Mouse (Mus musculus) liver, embryonic 14.5 days (tissue): ENCODE results near the gene 1700125H20Rik. TPM values are rescaled to one million over a fixed set of nuclear protein-coding genes. Genes with fewer than 3 reads are reported as not detected.

Source experiments
- ATAC-seq: fragments of 200-750 bp; cut with Nextera tagmentation; 2 replicates; pipeline ENCODE4 v1.8.0; 2017; ENCODE audit warnings: moderate number of reproducible peaks, mild to moderate bottlenecking, moderate library complexity; ENCODE audit not compliant: insufficient read depth
- DNase-seq, 3 experiments: peaks; one replicate each; pipeline ENCODE4 v3.0.0-alpha.2; 2012 to 2013; ENCODE audit warnings: low read depth in 3 of 3, low spot score in 3 of 3
- H3K27ac ChIP-seq: fragments of 300-500 bp; sonication (generic); 2 replicates; pipeline ENCODE4 v1.5.1; 2014; ENCODE audit warnings: moderate library complexity, mild to moderate bottlenecking, control low read depth, inconsistent platforms
- H3K27me3 ChIP-seq: fragments of 300-500 bp; sonication (generic); 2 replicates; pipeline ENCODE4 v1.6.1; 2014; ENCODE audit warnings: mild to moderate bottlenecking, low read length, moderate library complexity; ENCODE audit not compliant: control insufficient read depth, insufficient read depth
- H3K36me3 ChIP-seq: fragments of 300-500 bp; sonication (generic); replicated peaks from 2 replicates; pipeline ENCODE4 v1.6.1; 2014; ENCODE audit warnings: low read depth; ENCODE audit not compliant: control insufficient read depth, insufficient read depth
- H3K4me1 ChIP-seq, 2 experiments: fragments of 200-500 bp in 1 of 2; fragments of 300-500 bp in 1 of 2; sonication (generic) in 1 of 2; replicated peaks; 2 replicates each; pipeline ENCODE4 v1.6.1; 2012 to 2014; ENCODE audit warnings: antibody characterized with exemption in 1 of 2, inconsistent platforms in 1 of 2, low read length in 1 of 2; ENCODE audit not compliant: control insufficient read depth in 2 of 2, insufficient read depth in 2 of 2
- H3K4me2 ChIP-seq: fragments of 300-500 bp; sonication (generic); 2 replicates; pipeline ENCODE4 v1.6.1; 2014; ENCODE audit warnings: low read depth, mild to moderate bottlenecking, control low read depth, moderate library complexity
- H3K4me3 ChIP-seq, 2 experiments: fragments of 200-500 bp in 1 of 2; fragments of 300-500 bp in 1 of 2; sonication (generic) in 1 of 2; 2 replicates each; pipeline ENCODE4 v1.5.1; 2012 to 2014; ENCODE audit warnings: low read depth in 2 of 2, low read length in 2 of 2, mild to moderate bottlenecking in 2 of 2, control low read depth in 1 of 2, inconsistent platforms in 1 of 2, moderate library complexity in 1 of 2; ENCODE audit not compliant: insufficient read depth in 1 of 2
- H3K9ac ChIP-seq: fragments of 300-500 bp; sonication (generic); replicated peaks from 2 replicates; pipeline ENCODE4 v1.6.1; 2014; ENCODE audit warnings: mild to moderate bottlenecking, control low read depth, moderate library complexity
- H3K9me3 ChIP-seq: fragments of 300-500 bp; sonication (generic); 2 replicates; pipeline ENCODE4 v1.6.1; 2016; ENCODE audit warnings: low read length, mixed read lengths; ENCODE audit not compliant: control insufficient read depth
- CTCF ChIP-seq: IDR thresholded peaks from 2 replicates; pipeline ENCODE4 v1.5.1; 2016; ENCODE audit warnings: antibody characterized with exemption, low read depth, control low read depth
- EP300 ChIP-seq: IDR thresholded peaks from 2 replicates; pipeline ENCODE4 v1.6.1; 2016; ENCODE audit warnings: antibody characterized with exemption, low read depth
- WGBS: fragments of 180-500 bp; shearing (Covaris S2); extraction: QIAGEN DNeasy Blood & Tissue Kit; methylation state at CpG from one replicate; pipeline ENCODE4 v1.1.7; 2014; ENCODE audit not compliant: insufficient replicate concordance; 5-methylcytosine and 5-hydroxymethylcytosine counted together
- polyA plus RNA-seq, 2 experiments: library from polyadenylated mRNA; depleted of rRNA in 1 of 2; stranded (reverse) in 1 of 2; unstranded in 1 of 2; fragments of >200 nt; fragmentation: Nextera tagmentation in 1 of 2; extraction: Ambion mirVana in 1 of 2; gene quantifications; 2 replicates each; pipeline versions ENCODE4 v1.2.1 to v1.2.3; 2012 to 2014

1700125H20Rik gene
- polyA plus RNA-seq (2012; rRNA removed), result not detected in 2 replicates
- 0.25 TPM in 1 of 2 replicates, not detected in the other for polyA plus RNA-seq (2014; fragmentation: Nextera tagmentation; extraction: Ambion mirVana)

DNA sequence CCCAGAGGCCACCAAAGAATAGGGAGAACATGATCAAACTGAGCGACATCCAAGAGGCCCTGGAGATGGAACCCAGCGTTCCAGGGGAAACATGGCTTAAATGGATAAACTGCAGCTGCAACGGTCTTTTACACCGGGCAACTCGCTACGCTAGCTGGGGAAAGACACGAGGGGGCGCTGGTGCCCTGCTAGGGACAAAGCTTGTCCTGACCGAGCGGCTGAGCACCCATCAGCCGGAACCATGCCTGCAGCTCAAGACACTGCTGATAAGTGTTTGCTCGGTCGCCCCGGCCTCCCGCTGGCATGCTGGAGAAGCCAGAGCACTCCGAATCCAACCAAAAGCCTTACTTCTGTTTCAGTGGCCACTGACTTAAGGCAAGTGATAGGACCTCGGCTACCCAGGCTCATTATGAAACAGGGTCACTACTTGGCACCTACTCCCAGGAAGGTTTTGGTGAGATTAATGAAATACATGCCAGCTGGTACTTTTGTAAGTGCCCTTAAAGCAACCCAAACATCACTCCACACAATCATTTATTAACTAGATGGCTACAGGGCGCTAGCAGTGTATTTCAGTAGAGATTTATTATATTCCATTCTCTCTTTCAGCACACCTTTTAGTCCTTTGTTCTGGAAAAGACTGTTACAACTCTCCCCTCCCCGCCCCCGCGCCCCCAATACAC is at the start of gene 1700125H20Rik:
TSS of gene 1700125H20Rik (plus strand) at position 347 of the 683 bp plus-strand sequence.
- Histone ChIP-seq H3K4me3 (peak within 1 kb of the TSS in 1 of 2 experiments; percentile 47; a peak in 2 of 4 replicates), H3K4me1 (peaks cover 0 to 8% of the 10 kb centered on the region in 2 experiments; a peak in 2 of 4 replicates), H3K4me2 (peak within 1 kb of the TSS; percentile 61), H3K9me3 (no peaks in the 10 kb centered on the region), H3K27me3 (no peaks in the 10 kb centered on the region), H3K27ac (no peak within 1 kb of the TSS; the same call in 1 of the 2 replicates), H3K36me3 (no peaks in the 10 kb centered on the region), H3K9ac (peak within 1 kb of the TSS; percentile 9)
- peak; percentile 94 for ATAC-seq
- 13% methylated on average over 21 of the region's 21 CpGs for whole genome bisulfite sequencing
- peak; percentile 82 to 85 (median 84) for DNase-seq
- TF ChIP-seq EP300, result 0 out of 2 replicates have a peak, but pooled peaks have one; percentile 27
- TF ChIP-seq CTCF, result peak; percentile 99

DNA sequence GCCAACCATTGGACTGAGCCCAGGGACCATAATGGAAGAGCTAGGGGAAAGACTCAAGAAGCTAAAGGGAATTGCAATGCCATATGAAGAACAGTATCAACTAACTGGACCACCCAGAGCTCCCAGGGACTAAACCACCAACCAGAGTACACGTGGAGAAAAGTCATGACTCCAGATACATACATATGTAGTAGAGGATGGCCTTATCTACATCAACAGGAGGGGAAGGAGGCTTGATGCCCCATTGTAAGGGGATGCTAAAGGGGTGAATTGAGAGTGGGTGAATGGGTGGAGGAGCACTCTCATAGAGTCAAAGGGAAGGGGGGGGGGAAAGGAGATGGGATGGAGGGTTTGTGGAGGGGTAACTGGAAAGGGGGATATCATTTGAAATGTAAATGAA is 48.1 kb upstream of the 1700125H20Rik start:
- no peak overlapping the region for H3K4me2 ChIP-seq
- no peak overlapping the region for H3K9ac ChIP-seq
- no peak for DNase-seq
- no peaks in the 10 kb centered on the region for H3K9me3 ChIP-seq
- H3K27ac ChIP-seq, result no peak overlapping the region; the same call in 1 of the 2 replicates
- no peak for TF ChIP-seq EP300
- TF ChIP-seq CTCF, result no peak
- WGBS, result 14% methylated on average over 1 of the region's 1 CpGs
- no peaks in the 10 kb centered on the region for H3K27me3 ChIP-seq
- peaks cover 4% of the 10 kb centered on the region for H3K36me3 ChIP-seq
- no peak overlapping the region for H3K4me3 ChIP-seq
- peak; percentile 52; the same call in 1 of the 2 replicates for ATAC-seq
- H3K4me1 ChIP-seq, result peaks cover 54 to 75% of the 10 kb centered on the region in 2 experiments

DNA sequence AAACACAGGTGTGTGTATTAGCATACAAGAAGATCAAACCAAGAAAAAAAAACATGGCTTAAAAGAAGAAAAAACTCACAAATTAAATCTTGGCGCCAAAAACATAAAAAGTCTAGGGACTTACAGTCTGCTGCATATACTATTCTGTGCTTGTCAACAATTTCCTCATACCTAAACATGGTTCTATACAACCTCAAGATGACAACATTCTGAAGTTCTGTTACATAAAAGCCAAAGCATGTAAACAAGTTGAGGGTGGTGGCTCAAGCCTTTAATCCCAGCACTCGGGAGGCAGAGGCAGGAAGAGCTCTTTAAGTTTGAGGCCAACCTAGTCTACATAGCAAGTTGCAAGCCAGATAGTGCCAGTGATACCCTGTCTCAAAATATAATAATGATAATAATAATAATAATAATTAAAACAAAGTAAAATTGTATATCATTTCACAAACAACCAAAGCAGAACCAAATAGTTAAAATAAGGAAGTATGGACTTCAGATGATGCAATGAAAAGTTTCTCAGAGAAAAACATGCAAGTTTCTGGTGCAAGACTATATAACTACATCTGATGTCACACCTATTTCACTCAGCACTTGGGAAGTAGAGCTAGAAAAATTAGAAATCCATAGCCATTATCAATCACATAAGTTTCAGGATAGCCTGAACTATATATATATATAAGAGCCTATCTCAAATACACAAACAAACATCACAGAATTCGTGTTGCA is 46.8 kb upstream of the 1700125H20Rik start:
- WGBS, result 73% methylated on average over 3 of the region's 3 CpGs
- no peak for DNase-seq
- H3K27me3 ChIP-seq, result no peaks in the 10 kb centered on the region
- TF ChIP-seq EP300 (no peak), CTCF (no peak)
- H3K36me3 ChIP-seq, result peaks cover 4% of the 10 kb centered on the region
- H3K9me3 ChIP-seq, result no peaks in the 10 kb centered on the region
- H3K9ac ChIP-seq, result peak overlapping the region; percentile 18
- no peak overlapping the region for H3K4me3 ChIP-seq
- H3K4me1 ChIP-seq, result peaks cover 50 to 67% of the 10 kb centered on the region in 2 experiments
- H3K4me2 ChIP-seq, result no peak overlapping the region
- H3K27ac ChIP-seq, result peak overlapping the region; percentile 39; the same call in 1 of the 2 replicates
- no peak for ATAC-seq

DNA sequence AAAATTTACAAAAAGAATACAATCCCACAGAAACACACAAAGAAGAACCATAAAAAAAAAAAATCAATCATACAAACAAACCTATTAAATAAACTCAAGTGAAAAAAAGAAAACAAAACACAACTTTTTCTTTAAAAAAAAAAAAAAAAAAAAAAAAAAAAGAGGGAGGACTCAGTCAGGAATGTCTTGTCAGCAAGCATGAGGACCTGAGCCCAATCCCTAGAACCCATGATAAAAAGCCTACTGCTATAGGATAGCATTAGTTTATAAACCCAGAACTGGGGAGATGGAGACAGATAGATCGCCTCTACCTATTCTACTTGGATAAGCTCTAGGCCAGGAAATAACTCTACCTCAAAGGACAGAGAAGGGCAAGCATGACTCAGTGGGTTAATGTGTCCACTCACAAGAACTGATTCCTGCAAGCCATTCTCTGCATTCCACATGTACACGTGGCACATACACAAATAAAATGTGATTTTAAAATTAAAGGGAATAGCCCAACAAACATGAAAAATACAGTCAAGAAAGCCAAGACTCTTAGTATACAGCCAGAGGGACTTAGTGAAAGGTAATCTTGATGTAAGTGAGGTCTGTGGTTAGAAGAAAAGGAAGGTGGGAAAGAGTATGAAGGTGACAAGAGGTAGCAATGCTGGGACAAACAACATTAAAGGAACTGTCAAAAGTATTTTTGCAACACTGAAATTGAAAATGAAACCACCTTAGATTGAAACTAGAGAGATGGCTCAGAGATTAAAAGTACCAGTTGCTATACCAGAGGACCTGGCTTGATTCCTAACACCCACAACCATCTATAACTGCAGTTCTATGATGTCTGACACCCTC is 43.7 kb upstream of the 1700125H20Rik start:
- Histone ChIP-seq H3K27me3 (no peaks in the 10 kb centered on the region), H3K9me3 (no peaks in the 10 kb centered on the region), H3K36me3 (peaks cover 4% of the 10 kb centered on the region), H3K27ac (peak overlapping the region; percentile 33), H3K4me3 (no peak overlapping the region), H3K4me1 (peaks cover 52 to 70% of the 10 kb centered on the region in 2 experiments), H3K4me2 (peak overlapping the region; percentile 22), H3K9ac (no peak overlapping the region)
- DNase-seq (no peak), ATAC-seq (no peak)
- TF ChIP-seq CTCF, result no peak
- TF ChIP-seq EP300, result no peak
- 67% methylated on average over 2 of the region's 2 CpGs for WGBS
